Mouse (Mus musculus): ENCODE results near the gene Cops4.

DNA sequence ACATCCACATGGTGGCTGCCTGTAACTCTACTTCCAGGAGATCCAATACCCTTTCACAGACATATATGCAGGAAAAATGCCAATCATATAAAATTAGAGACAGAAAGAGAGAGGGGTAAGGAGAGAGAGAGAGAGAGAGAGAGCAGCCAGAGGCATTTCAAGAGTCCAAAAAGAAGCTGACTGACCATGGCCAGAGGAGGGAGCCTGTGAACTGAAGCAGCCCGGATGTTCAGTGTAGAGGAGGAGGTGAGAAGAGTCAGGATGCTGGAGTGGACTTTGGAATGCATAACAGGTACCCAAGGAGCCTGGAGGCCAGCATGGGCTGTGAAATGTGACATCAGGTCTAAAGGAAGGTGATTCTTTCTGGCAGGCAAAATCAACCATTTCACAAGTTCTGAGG lies 56.7 kb downstream of the Cops4 start:
- TF ChIP-seq POLR2A (IDR thresholded peaks at IDR 0.05; ENCODE audit: insufficient read depth, low read depth, low read length) (no peak), CTCF (IDR thresholded peaks at IDR 0.05; ENCODE audit: insufficient read depth, low read depth, low read length) (no peak)
